Mouse (Mus musculus) erythroid progenitor cell, adult 5-6 weeks (primary cell): ENCODE data around the gene Ggct. TPM values are rescaled to one million over a fixed set of nuclear protein-coding genes. Genes with fewer than 3 reads are reported as not detected.
"Not testable (repeated sequence)": the region's sequence is repeated elsewhere in the genome, so short reads cannot be mapped to it uniquely, and the experiment has no call there.

Experiments used
- ATAC-seq: replicated peaks from 2 replicates; pipeline ENCODE4 v1.8.0; 2016; ENCODE audit warnings: moderate number of reproducible peaks, mild to moderate bottlenecking, moderate TSS enrichment, inconsistent platforms; ENCODE audit not compliant: poor library complexity, low FRiP score, severe bottlenecking
- total RNA-seq, 2 experiments: library from RNA; stranded (forward) in 1 of 2; stranded (reverse) in 1 of 2; fragments of 150-400 nt in 1 of 2; fragments of 186-747, 209-891 nt in 1 of 2; gene quantifications; 2 replicates each; pipeline versions ENCODE4 v1.2.3 to v1.2.4; 2015 to 2017; ENCODE audit warnings: low replicate concordance in 2 of 2

Gene Ggct
- total RNA-seq, 2 experiments from 2014 or later = 1.6 TPM; not detected in 1

DNA sequence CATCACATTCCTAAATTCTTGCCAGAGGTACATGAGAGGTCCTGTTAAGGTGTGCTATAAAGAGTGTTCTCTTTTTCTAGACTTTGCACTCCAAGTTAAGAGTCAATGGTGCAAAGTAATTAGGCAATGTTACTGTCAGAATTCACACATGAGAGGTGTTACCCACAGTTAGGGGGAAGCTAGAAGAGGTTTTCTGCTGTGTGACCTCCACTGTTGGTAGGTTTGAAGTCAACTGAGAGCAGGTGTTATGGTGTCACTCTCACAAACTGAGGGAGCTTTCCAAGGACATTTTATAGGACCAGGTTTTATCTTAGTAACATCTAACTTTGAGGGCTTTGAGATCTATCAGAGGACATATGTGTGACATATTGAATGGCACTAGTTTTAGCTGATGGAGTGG, 36.8 kb downstream of the Ggct start:
- ATAC-seq = no peak

- ATAC-seq = no peak
Measured at GRCm38 (mm10) chr6:54954659-54955414, 37.9 kb downstream of the Ggct start.

GRCm38 (mm10) chr6:54953399-54953798, 39.4 kb downstream of the Ggct start:
- ATAC-seq = not testable (repeated sequence)

- no peak for ATAC-seq
Measured at GRCm38 (mm10) chr6:54952542-54952941, 40.2 kb downstream of the Ggct start.

DNA sequence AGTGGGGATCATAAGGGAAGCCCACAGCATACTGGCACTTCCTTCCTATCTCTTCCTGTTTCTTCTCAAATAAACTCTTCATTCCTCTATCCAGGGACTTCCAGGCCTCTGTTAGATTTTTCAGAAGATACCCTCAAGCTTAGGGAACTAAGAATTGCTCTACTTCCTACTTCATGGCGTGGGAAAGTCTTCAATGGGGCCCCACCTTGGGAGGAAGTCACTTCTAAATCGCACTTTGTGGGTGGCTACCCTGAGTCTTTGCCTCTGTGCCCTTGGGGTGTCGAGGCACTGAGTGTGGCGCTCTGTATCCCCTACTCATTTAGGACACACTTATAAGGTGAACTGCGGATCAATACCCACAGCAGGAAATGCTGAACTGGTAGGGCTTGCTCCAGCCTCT, 44.1 kb downstream of the Ggct start:
- ATAC-seq = no peak

DNA sequence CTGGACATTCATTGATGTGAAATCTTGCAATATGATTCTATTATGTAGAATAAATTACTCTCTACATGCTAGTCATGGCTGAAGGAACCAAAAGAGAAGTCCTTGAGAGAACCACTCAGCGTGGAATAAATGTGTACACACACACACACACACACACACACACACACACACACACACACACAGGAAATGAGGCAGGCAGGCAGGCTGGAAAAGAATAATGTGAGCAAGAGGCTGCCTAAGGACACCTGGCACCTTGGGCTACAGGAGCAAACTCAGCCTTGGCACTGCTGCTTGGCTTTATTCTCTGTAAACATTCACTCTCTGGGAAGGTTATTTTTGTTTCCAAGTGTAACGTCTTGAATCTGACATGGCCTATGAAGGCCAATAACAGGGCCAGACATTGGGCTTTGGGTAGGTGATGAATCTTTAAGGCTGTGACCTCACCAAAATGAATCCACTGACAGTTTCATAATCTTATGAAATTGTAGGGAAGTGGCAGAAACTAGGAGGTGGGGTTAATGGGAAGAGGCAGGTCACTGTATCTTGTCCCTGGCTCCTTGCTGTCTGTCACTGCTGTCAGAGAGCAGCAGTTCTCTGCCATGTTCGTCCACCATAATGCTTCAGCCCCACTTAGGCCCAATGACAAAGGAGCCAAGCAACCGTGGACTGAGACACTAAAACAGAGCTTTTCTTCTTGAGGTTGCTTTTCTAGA, 46.4 kb downstream of the Ggct start:
- ATAC-seq = no peak

DNA sequence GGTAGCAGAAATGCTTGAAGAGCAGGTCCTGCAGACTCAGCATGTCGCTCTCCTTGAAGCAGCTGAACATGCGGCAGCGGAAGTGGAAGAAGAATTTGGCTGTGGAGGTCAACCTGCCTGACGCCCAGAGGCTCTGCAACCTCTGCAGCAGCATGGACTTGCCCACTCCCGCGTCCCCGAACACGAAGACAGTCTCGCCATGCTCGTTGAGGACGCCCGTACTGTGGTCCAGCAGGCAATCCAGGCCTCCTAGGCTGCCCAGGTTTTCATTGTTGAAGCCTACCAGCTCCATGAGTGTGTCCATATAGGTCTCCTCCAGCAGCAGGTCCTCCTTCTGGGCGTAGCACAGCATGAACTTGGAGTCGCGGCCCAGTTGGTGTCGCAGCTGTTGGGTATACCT, 48.2 kb downstream of the Ggct start:
- ATAC-seq = no peak

GRCm38 (mm10) chr6:54943753-54944152, 49.0 kb downstream of the Ggct start:
- no peak for ATAC-seq

DNA sequence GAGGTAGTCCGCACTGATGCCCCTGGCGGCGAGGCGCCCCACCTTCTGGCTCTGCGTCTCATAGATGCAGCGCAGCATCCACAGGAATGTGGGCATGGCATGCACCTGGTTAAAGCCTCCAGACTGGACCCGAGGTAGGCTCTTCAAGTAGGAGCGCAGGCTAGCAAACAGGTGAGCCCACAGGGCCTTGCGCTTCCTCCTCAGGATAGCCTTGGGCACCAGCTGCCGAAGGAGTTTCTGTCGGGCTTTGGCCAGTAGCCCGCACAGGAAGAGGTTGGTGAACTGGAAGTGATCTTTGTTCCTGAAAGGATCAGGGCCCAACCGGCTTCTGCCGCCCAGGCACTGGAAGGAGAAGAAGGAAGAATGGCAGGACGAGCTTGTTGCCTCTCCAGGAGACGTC, 49.5 kb downstream of the Ggct start:
- no peak for ATAC-seq

DNA sequence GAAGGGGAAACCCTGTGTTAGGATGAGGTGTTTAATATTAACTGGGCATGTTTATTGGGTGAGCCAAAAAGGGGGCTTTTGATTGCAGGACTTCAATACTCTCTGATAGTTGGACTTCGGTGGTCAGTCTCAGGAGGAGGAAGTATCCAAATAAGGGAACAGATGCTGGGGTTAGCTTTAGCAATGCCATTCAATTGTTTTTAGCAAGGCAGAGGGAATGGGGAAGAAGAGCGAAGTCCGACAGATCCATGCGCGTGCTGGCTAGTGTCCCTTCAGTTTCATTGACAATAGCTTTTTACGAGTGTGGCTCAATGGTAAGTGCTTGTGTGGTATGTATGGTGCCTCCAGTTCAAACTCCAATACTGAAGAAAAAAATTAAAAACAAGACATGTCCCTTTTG, 51.6 kb downstream of the Ggct start:
- ATAC-seq = no peak

- ATAC-seq = no peak
Measured at GRCm38 (mm10) chr6:54940126-54940525, 52.6 kb downstream of the Ggct start.

GRCm38 (mm10) chr6:54939631-54940030, 53.1 kb downstream of the Ggct start:
- ATAC-seq = no peak

DNA sequence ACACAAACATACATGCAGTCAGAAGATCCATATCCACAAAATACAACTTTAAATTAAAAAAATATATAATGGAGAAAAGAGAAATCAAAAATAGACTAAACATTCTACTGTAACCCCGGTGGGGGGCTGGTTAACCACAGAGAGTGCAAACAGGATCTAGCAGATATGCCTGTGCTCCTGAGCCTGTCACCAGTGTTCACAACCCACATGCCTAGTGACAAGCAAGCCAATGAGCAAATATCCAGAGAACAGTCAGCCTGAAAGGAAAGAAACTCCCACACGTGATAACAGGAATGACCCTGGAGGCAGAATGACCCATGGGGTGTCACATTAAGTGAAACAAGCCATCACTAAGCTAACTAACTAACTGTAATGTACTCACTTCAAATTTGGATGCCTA, 56.3 kb downstream of the Ggct start:
- ATAC-seq = no peak

GRCm38 (mm10) chr6:54934930-54935329, 57.8 kb downstream of the Ggct start:
- ATAC-seq = no peak

DNA sequence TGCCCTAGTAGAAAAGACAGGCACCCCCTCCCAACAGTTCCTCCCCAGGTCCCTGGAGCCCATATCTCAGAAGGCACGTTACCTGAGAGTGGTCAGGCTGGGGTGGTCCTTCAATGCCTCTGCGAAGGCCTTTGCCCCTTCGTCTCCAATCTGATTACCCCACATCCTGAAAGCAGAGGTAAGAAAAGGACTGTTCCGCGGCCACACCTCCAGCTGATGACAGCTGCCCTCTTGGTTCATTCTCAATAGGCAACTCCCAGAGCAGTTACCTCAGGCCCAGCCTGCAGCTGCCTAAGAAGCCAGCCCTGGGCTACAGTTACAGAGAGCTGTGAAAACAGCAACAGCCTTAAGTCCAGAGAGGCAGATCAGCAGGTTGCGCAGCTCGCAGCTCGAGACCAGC, 58.4 kb downstream of the Ggct start:
- ATAC-seq = no peak

DNA sequence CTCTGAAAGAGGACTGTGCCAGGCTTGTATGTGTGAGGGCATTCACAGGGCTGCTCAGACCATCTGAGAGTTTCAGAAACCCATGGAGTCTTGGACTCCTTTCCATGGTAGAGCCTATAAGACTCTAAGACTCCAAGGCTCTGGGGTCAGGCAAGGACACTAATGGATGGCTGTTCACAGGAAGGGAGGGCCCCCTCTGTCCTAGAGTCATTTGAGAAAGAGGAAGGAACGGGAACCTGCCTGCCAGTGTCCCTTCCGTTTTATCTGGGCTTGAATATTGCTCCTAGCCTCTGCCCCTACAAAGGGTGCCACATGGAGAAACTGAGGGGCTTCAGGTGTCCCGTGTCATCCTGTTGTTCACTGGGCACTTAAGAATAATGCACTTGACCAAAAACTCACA, 58.9 kb downstream of the Ggct start:
- ATAC-seq = no peak

DNA sequence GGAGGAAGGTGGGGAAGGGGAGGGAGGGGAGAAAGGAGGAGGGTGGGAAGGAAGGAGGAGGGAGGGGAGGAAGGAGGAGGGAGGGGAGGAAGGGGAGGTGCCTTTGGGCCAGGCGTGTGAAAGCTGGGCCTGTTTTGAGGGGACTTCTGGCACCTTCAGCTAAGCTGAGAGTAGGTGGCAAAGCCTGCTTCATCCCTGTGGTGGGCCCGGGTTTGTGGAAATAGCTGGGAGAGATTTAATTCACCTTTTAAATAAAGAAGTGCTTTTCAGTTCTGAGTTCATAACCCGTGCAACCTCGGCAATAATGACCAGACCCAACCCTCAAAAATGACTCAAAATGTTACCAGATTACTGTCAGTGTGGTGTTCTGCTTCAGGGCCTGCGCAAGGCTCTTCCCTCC, 59.5 kb downstream of the Ggct start:
- ATAC-seq = no peak

Other genes with a start within 250 kb of the Ggct start
- gene Znrf2, start 176.0 kb downstream of the Ggct start, total RNA-seq (2015; ENCODE audit: low replicate concordance) = 12.6 and 15.9 TPM in 2 replicates
- 5.9 and 9.5 TPM in 2 replicates for gene Znrf2, start 176.0 kb downstream of the Ggct start, total RNA-seq (2017; ENCODE audit: low replicate concordance)
- gene Nod1, start 20.3 kb downstream of the Ggct start, total RNA-seq (2015; ENCODE audit: low replicate concordance) = 1.8 and 16.3 TPM in 2 replicates
- gene Nod1, start 20.3 kb downstream of the Ggct start, total RNA-seq (2017; ENCODE audit: low replicate concordance) = 0.98 and 2.3 TPM in 2 replicates
- gene Gars, start 45.1 kb upstream of the Ggct start, total RNA-seq (2015; ENCODE audit: low replicate concordance) = 28.5 and 46.1 TPM in 2 replicates
- 45.3 and 48.4 TPM in 2 replicates for gene Gars, start 45.1 kb upstream of the Ggct start, total RNA-seq (2017; ENCODE audit: low replicate concordance)
- not detected in 2 replicates for gene Crhr2, start 140.1 kb upstream of the Ggct start, total RNA-seq (2015; ENCODE audit: low replicate concordance)
- not detected in 2 replicates for gene Crhr2, start 140.1 kb upstream of the Ggct start, total RNA-seq (2017; ENCODE audit: low replicate concordance)
- gene Inmt, start 182.1 kb upstream of the Ggct start, total RNA-seq (2015; ENCODE audit: low replicate concordance) = not detected in 2 replicates
- gene Inmt, start 182.1 kb upstream of the Ggct start, total RNA-seq (2017; ENCODE audit: low replicate concordance) = not detected in 2 replicates
- gene Mindy4, start 210.4 kb upstream of the Ggct start, total RNA-seq (2015; ENCODE audit: low replicate concordance) = 2.5 TPM in 1 of 2 replicates, not detected in the other
- gene Mindy4, start 210.4 kb upstream of the Ggct start, total RNA-seq (2017; ENCODE audit: low replicate concordance) = 0.26 TPM in 1 of 2 replicates, not detected in the other